Mouse (Mus musculus) MEL (cell line): ENCODE measurements around the gene Rabep1.

Experiments
- CTCF ChIP-seq, 3 experiments: IDR thresholded peaks in 2 of 3; conservative IDR thresholded peaks in 1 of 3; 2 replicates each; pipeline ENCODE4 v1.5.1; 2011 to 2012; ENCODE audit warnings: low read length in 3 of 3, low read depth in 2 of 3, mild to moderate bottlenecking in 2 of 3, improper control_type of control experiment in 1 of 3, inconsistent platforms in 1 of 3, mixed read lengths in 1 of 3, moderate library complexity in 1 of 3; ENCODE audit not compliant: control insufficient read depth in 1 of 3, insufficient read depth in 1 of 3, poor library complexity in 1 of 3, severe bottlenecking in 1 of 3
- E2F4 ChIP-seq: IDR thresholded peaks from 2 replicates; pipeline ENCODE4 v1.6.1; 2011; ENCODE audit warnings: low read depth, low read length, improper control_type of control experiment, borderline replicate concordance
- HCFC1 ChIP-seq: IDR thresholded peaks from 2 replicates; pipeline ENCODE4 v1.6.1; 2012; ENCODE audit warnings: low read depth, mild to moderate bottlenecking, inconsistent platforms, low read length, improper control_type of control experiment, moderate library complexity
- KAT2A ChIP-seq: conservative IDR thresholded peaks from 2 replicates; pipeline ENCODE4 v1.6.1; 2012; ENCODE audit warnings: low read depth, low read length, improper control_type of control experiment, inconsistent platforms
- MAFK ChIP-seq: IDR thresholded peaks from 2 replicates; pipeline ENCODE4 v1.6.1; 2011; ENCODE audit warnings: low read depth, mild to moderate bottlenecking, low read length, improper control_type of control experiment, borderline replicate concordance
- MEF2A ChIP-seq: IDR thresholded peaks from 2 replicates; pipeline ENCODE4 v1.6.1; 2014; ENCODE audit warnings: low read depth, mild to moderate bottlenecking, inconsistent platforms, low read length, improper control_type of control experiment; ENCODE audit not compliant: poor library complexity, insufficient replicate concordance, severe bottlenecking; ENCODE audit errors: extremely low read depth
- NRF1 ChIP-seq: IDR thresholded peaks from 2 replicates; pipeline ENCODE4 v1.6.1; 2014; ENCODE audit warnings: low read depth, mild to moderate bottlenecking, inconsistent platforms, low read length, improper control_type of control experiment, moderate library complexity; ENCODE audit not compliant: poor library complexity, insufficient read depth, severe bottlenecking
- POLR2A ChIP-seq, 2 experiments: IDR thresholded peaks; 2 replicates each; pipeline ENCODE4 v1.6.1; 2011 to 2012; ENCODE audit warnings: low read length in 2 of 2, mild to moderate bottlenecking in 2 of 2, control low read depth in 1 of 2, improper control_type of control experiment in 1 of 2, low read depth in 1 of 2, moderate library complexity in 1 of 2; ENCODE audit not compliant: control insufficient read depth in 1 of 2, insufficient read depth in 1 of 2, poor library complexity in 1 of 2
- SMC3 ChIP-seq: IDR thresholded peaks from 2 replicates; pipeline ENCODE4 v1.6.1; 2011; ENCODE audit warnings: low read depth, low read length, improper control_type of control experiment
- TAL1 ChIP-seq: IDR thresholded peaks from 2 replicates; pipeline ENCODE4 v1.6.1; 2012; ENCODE audit warnings: mild to moderate bottlenecking, inconsistent platforms, low read length, moderate library complexity, mixed read lengths
- USF1 ChIP-seq: IDR thresholded peaks from 2 replicates; pipeline ENCODE4 v1.6.1; 2014; ENCODE audit warnings: low read depth, mild to moderate bottlenecking, inconsistent platforms, low read length, improper control_type of control experiment, moderate library complexity
- ZC3H11A ChIP-seq: IDR thresholded peaks from 2 replicates; pipeline ENCODE4 v1.6.1; 2012; ENCODE audit warnings: low read depth, mild to moderate bottlenecking, inconsistent platforms, low read length, improper control_type of control experiment

- TF ChIP-seq E2F4: no peak
- no peak for TF ChIP-seq NRF1
- no peak for TF ChIP-seq MEF2A
- TF ChIP-seq CTCF (IDR thresholded peaks at IDR 0.05 in 2 of 3, conservative IDR thresholded peaks at IDR 0.05 in 1 of 3; ENCODE audit: control insufficient read depth in 1 of 3, insufficient read depth in 1 of 3, low read depth in 2 of 3, low read length in 3 of 3, poor library complexity in 1 of 3, severe bottlenecking in 1 of 3): peak in 1 of 3 experiments; percentile 24; a peak in 1 of 6 replicates
- no peak for TF ChIP-seq KAT2A
- TF ChIP-seq MAFK: no peak
- no peak for TF ChIP-seq USF1
- TF ChIP-seq TAL1: no peak
- no peak for TF ChIP-seq HCFC1
- TF ChIP-seq ZC3H11A: no peak
- no peak for TF ChIP-seq POLR2A (IDR thresholded peaks at IDR 0.05; ENCODE audit: control insufficient read depth in 1 of 2, insufficient read depth in 1 of 2, low read depth in 1 of 2, low read length in 2 of 2, poor library complexity in 1 of 2)
- no peak for TF ChIP-seq SMC3
Observed at GRCm38 (mm10) chr11:70935316-70935715, 90.7 kb downstream of the Rabep1 start.
